ENCODE assay signal across 15 mouse cellular contexts in genomic region chr4:48546568-48547496, GRCm38 (mm10). TPM values are rescaled to one million over a fixed set of nuclear protein-coding genes. Genes with fewer than 3 reads are reported as not detected.
DNase-seq lines count a peak whose midpoint lies in the region; ATAC-seq and TF ChIP-seq lines count a peak whose summit lies in the region.
"Had no signal": no experiment of that assay in that cellular context is flagged by ENCODE, and none has a peak within 500 bp of the region (broad histone marks: within the 10 kb centered on the region; RNA-seq: fewer than 3 reads in every experiment).

No protein-coding gene starts in this region.

- H3K9ac ChIP-seq in kidney, postnatal 0 days (ENCODE audit: low read depth, low read length) = no peak overlapping the region
- peak overlapping the region; percentile 62 for H3K9ac ChIP-seq in forebrain, embryonic 13.5 days
- no peak overlapping the region; the same call in 1 of the 2 replicates for H3K9ac ChIP-seq in limb, embryonic 12.5 days (replicated peaks)
- H3K9ac ChIP-seq in neural tube, embryonic 15.5 days (replicated peaks) = 0 out of 2 replicates have a peak overlapping the region, but pooled peaks have one; percentile 26
- H3K9ac ChIP-seq in liver, postnatal 0 days (replicated peaks) = no peak overlapping the region
- H3K9ac ChIP-seq: liver, embryonic 15.5 days; stomach, embryonic 15.5 days had no signal

- ATAC-seq in kidney, postnatal 0 days (replicated peaks; ENCODE audit: low FRiP score, low read depth) = peak; percentile 52; the same call in 1 of the 2 replicates
- peak; percentile 71 for ATAC-seq in forebrain, embryonic 13.5 days
- 0 out of 2 replicates have a peak, but pooled peaks have one; percentile 38 for ATAC-seq in limb, embryonic 12.5 days (ENCODE audit: insufficient number of reproducible peaks, insufficient read depth, low FRiP score, low TSS enrichment, low read depth)
- no peak; the same call in 1 of the 2 replicates for ATAC-seq in neural tube, embryonic 15.5 days (ENCODE audit: low FRiP score)
- ATAC-seq in liver, postnatal 0 days = no peak

- H3K4me3 ChIP-seq in kidney, postnatal 0 days (replicated peaks; ENCODE audit: low read depth, low read length) = no peak overlapping the region
- no peak overlapping the region for H3K4me3 ChIP-seq in forebrain, embryonic 13.5 days
- no peak overlapping the region for H3K4me3 ChIP-seq in limb, embryonic 12.5 days (replicated peaks)
- H3K4me3 ChIP-seq in neural tube, embryonic 15.5 days (replicated peaks) = no peak overlapping the region
- no peak overlapping the region for H3K4me3 ChIP-seq in liver, postnatal 0 days (ENCODE audit: low read depth, low read length)
- H3K4me3 ChIP-seq: erythroblast, embryonic 14.5 days; heart, adult 2 months; liver, embryonic 15.5 days; megakaryocyte, embryonic 14.5 days; stomach, embryonic 15.5 days had no signal

- no peaks in the 10 kb centered on the region for H3K36me3 ChIP-seq in kidney, postnatal 0 days (ENCODE audit: insufficient read depth, low read length)
- H3K36me3 ChIP-seq in forebrain, embryonic 13.5 days (ENCODE audit: poor library complexity, severe bottlenecking) = peaks cover 8% of the 10 kb centered on the region; the same call in 1 of the 2 replicates
- H3K36me3 ChIP-seq in limb, embryonic 12.5 days = 0 out of 2 replicates have a peak, but pooled peaks cover 3% of the 10 kb centered on the region
- no peaks in the 10 kb centered on the region for H3K36me3 ChIP-seq in neural tube, embryonic 15.5 days
- no peaks in the 10 kb centered on the region for H3K36me3 ChIP-seq in liver, postnatal 0 days (replicated peaks; ENCODE audit: insufficient read depth, low read length)
- H3K36me3 ChIP-seq: liver, embryonic 15.5 days; stomach, embryonic 15.5 days had no signal

- WGBS in kidney, postnatal 0 days = 71% methylated on average over 9 of the region's 9 CpGs
- WGBS in forebrain, embryonic 13.5 days = 14% methylated on average over 9 of the region's 9 CpGs
- WGBS in limb, embryonic 12.5 days = 62% methylated on average over 9 of the region's 9 CpGs
- WGBS in neural tube, embryonic 15.5 days = 30% methylated on average over 9 of the region's 9 CpGs
- 80% methylated on average over 9 of the region's 9 CpGs for WGBS in liver, postnatal 0 days (ENCODE audit: insufficient replicate concordance)

- peak; percentile 39 for DNase-seq in kidney, postnatal 0 days (ENCODE audit: low spot score)
- no peak for DNase-seq in kidney, adult 8-10 months
- no peak for DNase-seq in left cerebral cortex, postnatal 4 days
- no peak for DNase-seq in liver, postnatal 0 days
- DNase-seq in spleen, postnatal 36 days (ENCODE audit: low spot score in 2 of 2) = no peak
- DNase-seq: cerebellum, adult 8-10 months; heart, adult 2 months; right cerebral cortex, postnatal 14 days had no signal

- intact Hi-C loops in left cerebral cortex, postnatal 4 days (cut with DNase I) = no loop called here

- no peak for TF ChIP-seq EP300 in liver, postnatal 0 days (IDR thresholded peaks at IDR 0.05; ENCODE audit: low read depth)

- TF ChIP-seq CTCF in kidney, postnatal 0 days (IDR thresholded peaks at IDR 0.05; ENCODE audit: low read depth) = no peak
- TF ChIP-seq CTCF in liver, postnatal 0 days (IDR thresholded peaks at IDR 0.05; ENCODE audit: low read depth) = no peak

- H3K27ac ChIP-seq in kidney, postnatal 0 days = no peak overlapping the region
- peak overlapping the region; percentile 78 for H3K27ac ChIP-seq in forebrain, embryonic 13.5 days
- 0 out of 2 replicates have a peak overlapping the region, but pooled peaks have one; percentile 45 for H3K27ac ChIP-seq in limb, embryonic 12.5 days
- H3K27ac ChIP-seq in neural tube, embryonic 15.5 days (replicated peaks) = no peak overlapping the region
- H3K27ac ChIP-seq in liver, postnatal 0 days (ENCODE audit: low read depth) = no peak overlapping the region
- H3K27ac ChIP-seq: heart, adult 2 months; liver, embryonic 15.5 days; stomach, embryonic 15.5 days had no signal

- H3K4me1 ChIP-seq in kidney, postnatal 0 days (replicated peaks; ENCODE audit: insufficient read depth, low read length) = peaks cover 30% of the 10 kb centered on the region
- peaks cover 80% of the 10 kb centered on the region for H3K4me1 ChIP-seq in forebrain, embryonic 13.5 days
- H3K4me1 ChIP-seq in limb, embryonic 12.5 days (replicated peaks) = peaks cover 52% of the 10 kb centered on the region
- H3K4me1 ChIP-seq in neural tube, embryonic 15.5 days = peaks cover 67% of the 10 kb centered on the region
- no peaks in the 10 kb centered on the region for H3K4me1 ChIP-seq in liver, postnatal 0 days (ENCODE audit: insufficient read depth)

- no peaks in the 10 kb centered on the region for H3K9me3 ChIP-seq in kidney, postnatal 0 days (replicated peaks; ENCODE audit: low read length)
- no peaks in the 10 kb centered on the region for H3K9me3 ChIP-seq in forebrain, embryonic 13.5 days (replicated peaks)
- no peaks in the 10 kb centered on the region for H3K9me3 ChIP-seq in limb, embryonic 12.5 days
- H3K9me3 ChIP-seq in neural tube, embryonic 15.5 days (replicated peaks) = no peaks in the 10 kb centered on the region
- no peaks in the 10 kb centered on the region for H3K9me3 ChIP-seq in liver, postnatal 0 days (ENCODE audit: low read length)
- H3K9me3 ChIP-seq: liver, embryonic 15.5 days; megakaryocyte, embryonic 14.5 days; stomach, embryonic 15.5 days had no signal

- H3K27me3 ChIP-seq in kidney, postnatal 0 days (ENCODE audit: insufficient read depth, low read length) = no peaks in the 10 kb centered on the region
- no peaks in the 10 kb centered on the region for H3K27me3 ChIP-seq in forebrain, embryonic 13.5 days
- peaks cover 49% of the 10 kb centered on the region for H3K27me3 ChIP-seq in limb, embryonic 12.5 days
- no peaks in the 10 kb centered on the region for H3K27me3 ChIP-seq in neural tube, embryonic 15.5 days (replicated peaks)
- no peaks in the 10 kb centered on the region for H3K27me3 ChIP-seq in liver, postnatal 0 days (ENCODE audit: insufficient read depth, low read length)
- H3K27me3 ChIP-seq: stomach, embryonic 15.5 days had no signal

- no peak overlapping the region for H3K4me2 ChIP-seq in kidney, postnatal 0 days (ENCODE audit: low read length)
- peak overlapping the region; percentile 40 for H3K4me2 ChIP-seq in forebrain, embryonic 13.5 days
- H3K4me2 ChIP-seq in limb, embryonic 12.5 days = no peak overlapping the region
- no peak overlapping the region for H3K4me2 ChIP-seq in neural tube, embryonic 15.5 days
- H3K4me2 ChIP-seq in liver, postnatal 0 days (ENCODE audit: low read depth, low read length) = no peak overlapping the region
- H3K4me2 ChIP-seq: liver, embryonic 15.5 days; stomach, embryonic 15.5 days had no signal

RNA-seq across cellular contexts. Expression of gene Msantd3, which starts 7.1 kb away (rescaled TPM):
- 28.8 and 30.7 TPM in 2 replicates for polyA plus RNA-seq in kidney, postnatal 0 days (2015; fragmentation: Nextera tagmentation; extraction: Ambion mirVana)
- polyA plus RNA-seq in forebrain, embryonic 13.5 days (2015; fragmentation: Nextera tagmentation; extraction: Ambion mirVana) = 50.2 and 52.2 TPM in 2 replicates
- 30.9 and 36.4 TPM in 2 replicates for polyA plus RNA-seq in limb, embryonic 12.5 days (2016; fragmentation: Nextera tagmentation; extraction: Ambion mirVana)
- polyA plus RNA-seq in neural tube, embryonic 15.5 days (2015; fragmentation: Nextera tagmentation; extraction: Ambion mirVana) = 20.7 and 26.8 TPM in 2 replicates
- total RNA-seq in left cerebral cortex, postnatal 4 days (2021) = 10 to 100 TPM; 43.8 to 48.5 TPM
- 2.3 and 2.4 TPM in 2 replicates for polyA plus RNA-seq in liver, postnatal 0 days (2015; fragmentation: Nextera tagmentation; extraction: Ambion mirVana)
- polyA plus RNA-seq: erythroblast, embryonic 14.5 days had no signal

RNA-seq across cellular contexts. Expression of gene Tmeff1, which starts 38.1 kb away (rescaled TPM):
- 33.9 and 37.7 TPM in 2 replicates for polyA plus RNA-seq in kidney, postnatal 0 days (2015; fragmentation: Nextera tagmentation; extraction: Ambion mirVana)
- 76.9 and 117 TPM in 2 replicates for polyA plus RNA-seq in forebrain, embryonic 13.5 days (2015; fragmentation: Nextera tagmentation; extraction: Ambion mirVana)
- 110 and 112 TPM in 2 replicates for polyA plus RNA-seq in limb, embryonic 12.5 days (2016; fragmentation: Nextera tagmentation; extraction: Ambion mirVana)
- 211 and 276 TPM in 2 replicates for polyA plus RNA-seq in neural tube, embryonic 15.5 days (2015; fragmentation: Nextera tagmentation; extraction: Ambion mirVana)
- 100 to 1,000 TPM; 234 TPM for total RNA-seq in left cerebral cortex, postnatal 4 days (2021)
- polyA plus RNA-seq in liver, postnatal 0 days (2015; fragmentation: Nextera tagmentation; extraction: Ambion mirVana) = 0.36 TPM in 2 replicates

Comparison
In these comparisons a context has a peak if more than half of its experiments do, and no peak if none do; other contexts are left out.
1. ATAC-seq: peak in kidney, postnatal 0 days (single experiment), forebrain, embryonic 13.5 days (single experiment) and limb, embryonic 12.5 days (single experiment); none in neural tube, embryonic 15.5 days (single experiment) and liver, postnatal 0 days (single experiment).
2. H3K27ac ChIP-seq: peak in forebrain, embryonic 13.5 days (single experiment) and limb, embryonic 12.5 days (single experiment); none in kidney, postnatal 0 days (single experiment), neural tube, embryonic 15.5 days (single experiment) and liver, postnatal 0 days (single experiment).
3. H3K9ac ChIP-seq: peak in forebrain, embryonic 13.5 days (single experiment) and neural tube, embryonic 15.5 days (single experiment); none in kidney, postnatal 0 days (single experiment), limb, embryonic 12.5 days (single experiment) and liver, postnatal 0 days (single experiment).
4. RNA of gene Tmeff1, which starts 38.1 kb away (polyA plus RNA-seq): 211 to 276 TPM in neural tube, embryonic 15.5 days, 76.9 to 117 TPM in forebrain, embryonic 13.5 days, 110 to 112 TPM in limb, embryonic 12.5 days and 33.9 to 37.7 TPM in kidney, postnatal 0 days; 0.36 TPM in liver, postnatal 0 days; every median in the first group is over 10 times any median in the second.